Mouse (Mus musculus): Measurements from ENCODE around the gene Pthlh. TPM values are rescaled to one million over a fixed set of nuclear protein-coding genes. Genes with fewer than 3 reads are reported as not detected.
"Not testable (repeated sequence)": the region's sequence is repeated elsewhere in the genome, so short reads cannot be mapped to it uniquely, and the experiment has no call there.

Pthlh gene
- polyA plus RNA-seq (2016; fragmentation: Nextera tagmentation; extraction: Ambion mirVana) = 11.7 and 11.8 TPM in 2 replicates

GRCm38 (mm10) chr6:147263587-147264565 lies at the start of gene Pthlh:
Gene Pthlh, minus strand, starts transcription at chr6:147264183.
- no peaks in the 10 kb centered on the region for H3K9me3 ChIP-seq (replicated peaks)
- H3K27me3 ChIP-seq = peaks cover 70% of the 10 kb centered on the region
- H3K4me3 ChIP-seq = peak within 1 kb of the TSS; percentile 49
- H3K4me1 ChIP-seq = peaks cover 21% of the 10 kb centered on the region
- H3K4me2 ChIP-seq (replicated peaks) = peak within 1 kb of the TSS; percentile 97
- H3K9ac ChIP-seq = peak within 1 kb of the TSS; percentile 36
- WGBS = 1% methylated on average over 67 of the region's 68 CpGs
- peak; percentile 86 for ATAC-seq (ENCODE audit: low FRiP score)
- H3K36me3 ChIP-seq = no peaks in the 10 kb centered on the region
- no peak within 1 kb of the TSS for H3K27ac ChIP-seq

- Histone ChIP-seq H3K27ac (no peak overlapping the region), H3K4me3 (no peak overlapping the region), H3K9ac (no peak overlapping the region), H3K4me2 (replicated peaks) (no peak overlapping the region), H3K4me1 (peaks cover 5% of the 10 kb centered on the region; the same call in 1 of the 2 replicates), H3K9me3 (replicated peaks) (no peaks in the 10 kb centered on the region), H3K36me3 (no peaks in the 10 kb centered on the region), H3K27me3 (no peaks in the 10 kb centered on the region)
- ATAC-seq (ENCODE audit: low FRiP score) = no peak
Measured at GRCm38 (mm10) chr6:147313331-147313730, 49.3 kb upstream of the Pthlh start.

GRCm38 (mm10) chr6:147310435-147310978 lies 46.5 kb upstream of the Pthlh start:
- H3K9ac ChIP-seq = no peak overlapping the region
- no peaks in the 10 kb centered on the region for H3K4me1 ChIP-seq
- ATAC-seq (ENCODE audit: low FRiP score) = no peak
- WGBS = 83% methylated on average over 7 of the region's 7 CpGs
- no peaks in the 10 kb centered on the region for H3K27me3 ChIP-seq
- H3K4me2 ChIP-seq (replicated peaks) = no peak overlapping the region
- H3K36me3 ChIP-seq = no peaks in the 10 kb centered on the region
- no peak overlapping the region for H3K27ac ChIP-seq
- H3K4me3 ChIP-seq = no peak overlapping the region
- no peaks in the 10 kb centered on the region for H3K9me3 ChIP-seq (replicated peaks)

- H3K27me3 ChIP-seq = no peaks in the 10 kb centered on the region
- ATAC-seq (ENCODE audit: low FRiP score) = no peak
- no peak overlapping the region for H3K9ac ChIP-seq
- no peaks in the 10 kb centered on the region for H3K36me3 ChIP-seq
- 85% methylated on average over 4 of the region's 4 CpGs for WGBS
- H3K4me1 ChIP-seq = no peaks in the 10 kb centered on the region
- no peak overlapping the region for H3K4me2 ChIP-seq (replicated peaks)
- no peak overlapping the region for H3K27ac ChIP-seq
- H3K9me3 ChIP-seq (replicated peaks) = no peaks in the 10 kb centered on the region
- H3K4me3 ChIP-seq = no peak overlapping the region
Measured at GRCm38 (mm10) chr6:147310035-147310434, 46.1 kb upstream of the Pthlh start.

GRCm38 (mm10) chr6:147304236-147304635 lies 40.3 kb upstream of the Pthlh start:
- H3K4me1 ChIP-seq; H3K4me3 ChIP-seq; H3K9ac ChIP-seq; H3K27me3 ChIP-seq; H3K36me3 ChIP-seq; ATAC-seq (ENCODE audit: low FRiP score); H3K27ac ChIP-seq; H3K9me3 ChIP-seq (replicated peaks); H3K4me2 ChIP-seq (replicated peaks): not testable (repeated sequence)
- 84% methylated on average over 7 of the region's 9 CpGs for WGBS

GRCm38 (mm10) chr6:147299607-147300006 lies 35.6 kb upstream of the Pthlh start:
- no peak for ATAC-seq (ENCODE audit: low FRiP score)
- no peak overlapping the region for H3K4me3 ChIP-seq
- 79% methylated on average over 5 of the region's 5 CpGs for WGBS

GRCm38 (mm10) chr6:147279309-147279708 lies 15.3 kb upstream of the Pthlh start:
- peaks cover 5% of the 10 kb centered on the region; the same call in 1 of the 2 replicates for H3K4me1 ChIP-seq
- H3K4me3 ChIP-seq = no peak overlapping the region
- H3K27me3 ChIP-seq = no peaks in the 10 kb centered on the region
- H3K27ac ChIP-seq = no peak overlapping the region
- 33% methylated on average over 5 of the region's 5 CpGs for WGBS
- H3K9me3 ChIP-seq (replicated peaks) = peaks cover 5% of the 10 kb centered on the region; the same call in 1 of the 2 replicates
- H3K4me2 ChIP-seq (replicated peaks) = no peak overlapping the region
- H3K9ac ChIP-seq = no peak overlapping the region
- no peaks in the 10 kb centered on the region for H3K36me3 ChIP-seq
- 0 out of 2 replicates have a peak, but pooled peaks have one; percentile 29 for ATAC-seq (ENCODE audit: low FRiP score)

More at GRCm38 (mm10) chr6:147299607-147300006, 35.6 kb upstream of the Pthlh start:
- no peaks in the 10 kb centered on the region for H3K9me3 ChIP-seq (replicated peaks)
- H3K36me3 ChIP-seq = no peaks in the 10 kb centered on the region
- H3K4me1 ChIP-seq = no peaks in the 10 kb centered on the region
- H3K9ac ChIP-seq = no peak overlapping the region
- no peak overlapping the region for H3K4me2 ChIP-seq (replicated peaks)
- H3K27me3 ChIP-seq = no peaks in the 10 kb centered on the region
- H3K27ac ChIP-seq = no peak overlapping the region

GRCm38 (mm10) chr6:147268143-147268790 lies 4.3 kb upstream of the Pthlh start:
- WGBS = 6% methylated on average over 19 of the region's 19 CpGs
- no peak overlapping the region for H3K4me3 ChIP-seq
- peak overlapping the region; percentile 25 for H3K4me2 ChIP-seq (replicated peaks)
- H3K27ac ChIP-seq = no peak overlapping the region
- ATAC-seq (ENCODE audit: low FRiP score) = no peak
- no peaks in the 10 kb centered on the region for H3K9me3 ChIP-seq (replicated peaks)
- H3K36me3 ChIP-seq = no peaks in the 10 kb centered on the region
- H3K9ac ChIP-seq = no peak overlapping the region
- peaks cover 51% of the 10 kb centered on the region for H3K27me3 ChIP-seq
- peaks cover 16% of the 10 kb centered on the region for H3K4me1 ChIP-seq

- H3K27ac ChIP-seq = no peak overlapping the region
- WGBS = 91% methylated on average over 6 of the region's 6 CpGs
- peaks cover 21% of the 10 kb centered on the region for H3K4me1 ChIP-seq
- no peak overlapping the region for H3K4me3 ChIP-seq
- no peaks in the 10 kb centered on the region for H3K36me3 ChIP-seq
- peaks cover 66% of the 10 kb centered on the region for H3K27me3 ChIP-seq
- no peak for ATAC-seq (ENCODE audit: low FRiP score)
- no peak overlapping the region for H3K4me2 ChIP-seq (replicated peaks)
- no peaks in the 10 kb centered on the region for H3K9me3 ChIP-seq (replicated peaks)
- no peak overlapping the region for H3K9ac ChIP-seq
Measured at GRCm38 (mm10) chr6:147266466-147266865, 2.5 kb upstream of the Pthlh start.

- Histone ChIP-seq H3K9me3 (replicated peaks) (no peaks in the 10 kb centered on the region), H3K4me1 (peaks cover 18% of the 10 kb centered on the region), H3K9ac (peak overlapping the region; percentile 36; the same call in 1 of the 2 replicates), H3K4me3 (peak overlapping the region; percentile 49), H3K4me2 (replicated peaks) (peak overlapping the region; percentile 97), H3K36me3 (no peaks in the 10 kb centered on the region), H3K27me3 (peaks cover 63% of the 10 kb centered on the region), H3K27ac (no peak overlapping the region)
- under 1% methylated on average over 21 of the region's 21 CpGs for WGBS
- ATAC-seq (ENCODE audit: low FRiP score) = peak; percentile 70
Measured at GRCm38 (mm10) chr6:147263178-147263577, 805 bp downstream of the Pthlh start.

GRCm38 (mm10) chr6:147261616-147262015 lies 2.4 kb downstream of the Pthlh start:
- H3K27me3 ChIP-seq = peaks cover 48% of the 10 kb centered on the region
- WGBS = 44% methylated on average over 3 of the region's 3 CpGs
- no peaks in the 10 kb centered on the region for H3K36me3 ChIP-seq
- no peak overlapping the region for H3K9ac ChIP-seq
- ATAC-seq (ENCODE audit: low FRiP score) = no peak
- H3K4me1 ChIP-seq = peaks cover 16% of the 10 kb centered on the region
- no peak overlapping the region for H3K4me3 ChIP-seq
- no peaks in the 10 kb centered on the region for H3K9me3 ChIP-seq (replicated peaks)
- no peak overlapping the region for H3K4me2 ChIP-seq (replicated peaks)
- no peak overlapping the region for H3K27ac ChIP-seq

- H3K9ac ChIP-seq = no peak overlapping the region
- H3K4me1 ChIP-seq = peaks cover 16% of the 10 kb centered on the region
- H3K4me2 ChIP-seq (replicated peaks) = no peak overlapping the region
- ATAC-seq (ENCODE audit: low FRiP score) = no peak
- WGBS = 77% methylated on average over 3 of the region's 3 CpGs
- no peak overlapping the region for H3K27ac ChIP-seq
- peaks cover 41% of the 10 kb centered on the region for H3K27me3 ChIP-seq
- H3K9me3 ChIP-seq (replicated peaks) = no peaks in the 10 kb centered on the region
- no peak overlapping the region for H3K4me3 ChIP-seq
- H3K36me3 ChIP-seq = no peaks in the 10 kb centered on the region
Measured at GRCm38 (mm10) chr6:147260766-147261165, 3.2 kb downstream of the Pthlh start.

All from hindbrain, embryonic 12.5 days (tissue).